Mouse (Mus musculus): ENCODE measurements at regions not wholly inside any gene's neighbourhood (a gene's known extent, or its start where the extent isn't known, plus 50 kb on each side); places are given as distances from the start of the nearest gene placed in this dataset.

GRCm38 (mm10) chr3:105257096-105257495 is 190.5 kb downstream of the 4930564D02Rik start:
- no peak overlapping the region for H3K27ac ChIP-seq
- no peak overlapping the region for H3K4me3 ChIP-seq
- no peaks in the 10 kb centered on the region for H3K36me3 ChIP-seq
- no peaks in the 10 kb centered on the region for H3K9me3 ChIP-seq
- no peaks in the 10 kb centered on the region for H3K27me3 ChIP-seq (ENCODE audit: insufficient read depth, poor library complexity, severe bottlenecking)
- 83% methylated on average over 2 of the region's 2 CpGs for WGBS
- no peak for DNase-seq (ENCODE audit: low spot score)
- H3K4me1 ChIP-seq = no peaks in the 10 kb centered on the region

GRCm38 (mm10) chr3:105275241-105275640 is 176.9 kb upstream of the Kcnd3 start:
- Histone ChIP-seq H3K36me3 (no peaks in the 10 kb centered on the region), H3K9me3 (no peaks in the 10 kb centered on the region), H3K27ac (no peak overlapping the region), H3K4me1 (no peaks in the 10 kb centered on the region), H3K4me3 (no peak overlapping the region), H3K27me3 (ENCODE audit: insufficient read depth, poor library complexity, severe bottlenecking) (no peaks in the 10 kb centered on the region)
- DNase-seq (ENCODE audit: low spot score) = peak; percentile 80
- 30% methylated on average over 4 of the region's 4 CpGs for WGBS

GRCm38 (mm10) chr3:105280971-105281370 is 171.2 kb upstream of the Kcnd3 start:
- 70% methylated on average over 5 of the region's 5 CpGs for WGBS
- DNase-seq (ENCODE audit: low spot score) = no peak
- Histone ChIP-seq H3K27ac (no peak overlapping the region), H3K4me1 (no peaks in the 10 kb centered on the region), H3K36me3 (no peaks in the 10 kb centered on the region), H3K9me3 (no peaks in the 10 kb centered on the region), H3K4me3 (no peak overlapping the region), H3K27me3 (ENCODE audit: insufficient read depth, poor library complexity, severe bottlenecking) (no peaks in the 10 kb centered on the region)

- no peak for DNase-seq (ENCODE audit: low spot score)
- WGBS = 83% methylated on average over 3 of the region's 3 CpGs
- no peak overlapping the region for H3K27ac ChIP-seq
These were observed 170.4 kb upstream of the Kcnd3 start for GRCm38 (mm10) chr3:105281686-105282085.

GRCm38 (mm10) chr3:105298273-105298672 is 153.9 kb upstream of the Kcnd3 start:
- Histone ChIP-seq H3K4me3 (no peak overlapping the region), H3K27ac (peak overlapping the region; percentile 64), H3K9me3 (no peaks in the 10 kb centered on the region), H3K27me3 (ENCODE audit: insufficient read depth, poor library complexity, severe bottlenecking) (no peaks in the 10 kb centered on the region), H3K4me1 (peaks cover 17% of the 10 kb centered on the region), H3K36me3 (no peaks in the 10 kb centered on the region)
- no peak for DNase-seq (ENCODE audit: low spot score)
- 73% methylated on average over 3 of the region's 3 CpGs for WGBS

More at GRCm38 (mm10) chr3:105281686-105282085, 170.4 kb upstream of the Kcnd3 start:
- no peaks in the 10 kb centered on the region for H3K9me3 ChIP-seq
- H3K4me1 ChIP-seq = no peaks in the 10 kb centered on the region
- H3K27me3 ChIP-seq (ENCODE audit: insufficient read depth, poor library complexity, severe bottlenecking) = no peaks in the 10 kb centered on the region
- no peaks in the 10 kb centered on the region for H3K36me3 ChIP-seq
- no peak overlapping the region for H3K4me3 ChIP-seq

- Histone ChIP-seq H3K27me3 (ENCODE audit: insufficient read depth, poor library complexity, severe bottlenecking) (no peaks in the 10 kb centered on the region), H3K9me3 (no peaks in the 10 kb centered on the region), H3K4me1 (peaks cover 17% of the 10 kb centered on the region), H3K36me3 (no peaks in the 10 kb centered on the region), H3K27ac (no peak overlapping the region), H3K4me3 (no peak overlapping the region)
- DNase-seq (ENCODE audit: low spot score) = no peak
- 53% methylated on average over 7 of the region's 7 CpGs for WGBS
These were observed 151.2 kb upstream of the Kcnd3 start for GRCm38 (mm10) chr3:105300693-105301548.

- no peak overlapping the region for H3K4me3 ChIP-seq
- no peaks in the 10 kb centered on the region for H3K36me3 ChIP-seq
- H3K4me1 ChIP-seq = no peaks in the 10 kb centered on the region
- no peaks in the 10 kb centered on the region for H3K9me3 ChIP-seq
- H3K27me3 ChIP-seq (ENCODE audit: insufficient read depth, poor library complexity, severe bottlenecking) = no peaks in the 10 kb centered on the region
- DNase-seq (ENCODE audit: low spot score) = no peak
- WGBS = 39% methylated on average over 2 of the region's 2 CpGs
- H3K27ac ChIP-seq = no peak overlapping the region
These were observed 144.5 kb upstream of the Kcnd3 start for GRCm38 (mm10) chr3:105307676-105308075.

- no peak overlapping the region for H3K4me3 ChIP-seq
- no peaks in the 10 kb centered on the region for H3K36me3 ChIP-seq
- no peak overlapping the region for H3K27ac ChIP-seq
- no peaks in the 10 kb centered on the region for H3K4me1 ChIP-seq
- DNase-seq (ENCODE audit: low spot score) = no peak
- no peaks in the 10 kb centered on the region for H3K9me3 ChIP-seq
- whole genome bisulfite sequencing = 90% methylated on average over 2 of the region's 2 CpGs
- H3K27me3 ChIP-seq (ENCODE audit: insufficient read depth, poor library complexity, severe bottlenecking) = no peaks in the 10 kb centered on the region
These were observed 143.1 kb upstream of the Kcnd3 start for GRCm38 (mm10) chr3:105309020-105309419.

GRCm38 (mm10) chr3:105353268-105353667 is 98.9 kb upstream of the Kcnd3 start:
- no peaks in the 10 kb centered on the region for H3K27me3 ChIP-seq (ENCODE audit: insufficient read depth, poor library complexity, severe bottlenecking)
- no peak overlapping the region for H3K27ac ChIP-seq
- H3K9me3 ChIP-seq = no peaks in the 10 kb centered on the region
- 81% methylated on average over 4 of the region's 4 CpGs for WGBS
- no peaks in the 10 kb centered on the region for H3K36me3 ChIP-seq
- DNase-seq (ENCODE audit: low spot score) = no peak
- H3K4me1 ChIP-seq = no peaks in the 10 kb centered on the region
- no peak overlapping the region for H3K4me3 ChIP-seq

- Histone ChIP-seq H3K27me3 (ENCODE audit: insufficient read depth, poor library complexity, severe bottlenecking) (no peaks in the 10 kb centered on the region; the same call in 1 of the 2 replicates), H3K4me1 (no peaks in the 10 kb centered on the region), H3K9me3 (no peaks in the 10 kb centered on the region), H3K4me3 (no peak overlapping the region), H3K36me3 (no peaks in the 10 kb centered on the region), H3K27ac (no peak overlapping the region)
- 80% methylated on average over 16 of the region's 16 CpGs for WGBS
- no peak for DNase-seq (ENCODE audit: low spot score)
These were observed 97.8 kb upstream of the Kcnd3 start for GRCm38 (mm10) chr3:105354123-105354931.

GRCm38 (mm10) chr3:105357511-105357910 is 94.6 kb upstream of the Kcnd3 start:
- Histone ChIP-seq H3K27me3 (ENCODE audit: insufficient read depth, poor library complexity, severe bottlenecking) (no peaks in the 10 kb centered on the region; the same call in 1 of the 2 replicates), H3K27ac (no peak overlapping the region), H3K4me3 (no peak overlapping the region), H3K4me1 (no peaks in the 10 kb centered on the region), H3K36me3 (no peaks in the 10 kb centered on the region), H3K9me3 (no peaks in the 10 kb centered on the region)
- 67% methylated on average over 2 of the region's 2 CpGs for WGBS
- DNase-seq (ENCODE audit: low spot score) = no peak

GRCm38 (mm10) chr3:105359636-105360035 is 92.5 kb upstream of the Kcnd3 start:
- no peaks in the 10 kb centered on the region; the same call in 1 of the 2 replicates for H3K27me3 ChIP-seq (ENCODE audit: insufficient read depth, poor library complexity, severe bottlenecking)
- 0 out of 2 replicates have a peak, but pooled peaks cover under 1% of the 10 kb centered on the region for H3K4me1 ChIP-seq
- no peak overlapping the region for H3K4me3 ChIP-seq
- H3K9me3 ChIP-seq = no peaks in the 10 kb centered on the region
- peak; percentile 16 for DNase-seq (ENCODE audit: low spot score)
- no peaks in the 10 kb centered on the region for H3K36me3 ChIP-seq
- H3K27ac ChIP-seq = no peak overlapping the region
- 62% methylated on average over 3 of the region's 3 CpGs for WGBS

GRCm38 (mm10) chr3:105364685-105365084 is 87.4 kb upstream of the Kcnd3 start:
- WGBS = 83% methylated on average over 5 of the region's 5 CpGs
- Histone ChIP-seq H3K27ac (peak overlapping the region; percentile 18; the same call in 1 of the 2 replicates), H3K9me3 (no peaks in the 10 kb centered on the region), H3K4me3 (no peak overlapping the region), H3K4me1 (peaks cover 26% of the 10 kb centered on the region), H3K36me3 (no peaks in the 10 kb centered on the region), H3K27me3 (ENCODE audit: insufficient read depth, poor library complexity, severe bottlenecking) (no peaks in the 10 kb centered on the region)
- DNase-seq (ENCODE audit: low spot score) = peak; percentile 66
